Mouse (Mus musculus): Measurements from ENCODE around the gene Hist1h2ai. TPM values are rescaled to one million over a fixed set of nuclear protein-coding genes. Genes with fewer than 3 reads are reported as not detected.
A peak's percentile ranks its signal among the peaks of the same experiment; 100 is the strongest.
"Not testable (repeated sequence)": the region's sequence is repeated elsewhere in the genome, so short reads cannot be mapped to it uniquely, and the experiment has no call there.

Hist1h2ai gene
- polyA plus RNA-seq, 1 experiment from 2014 or later = 7.8 TPM

- no peaks in the 10 kb centered on the region for H3K9me3 ChIP-seq
- no peaks in the 10 kb centered on the region for H3K27me3 ChIP-seq
- H3K36me3 ChIP-seq = no peaks in the 10 kb centered on the region
- H3K4me3 ChIP-seq = peak overlapping the region; percentile 56
- WGBS = under 1% methylated on average over 21 of the region's 21 CpGs
- ATAC-seq (ENCODE audit: low FRiP score, low read depth) = peak; percentile 86
- peak overlapping the region; percentile 96 for H3K27ac ChIP-seq (replicated peaks)
- H3K4me2 ChIP-seq = peak overlapping the region; percentile 73
- H3K9ac ChIP-seq = peak overlapping the region; percentile 54
- H3K4me1 ChIP-seq (replicated peaks) = peaks cover 19% of the 10 kb centered on the region
Measured at GRCm38 (mm10) chr13:21734010-21734905, 18.0 kb downstream of the Hist1h2ai start.

- not testable (repeated sequence) for H3K9me3 ChIP-seq, H3K36me3 ChIP-seq, H3K27me3 ChIP-seq
- peak within 1 kb of the TSS; percentile 96 for H3K27ac ChIP-seq (replicated peaks)
- H3K4me2 ChIP-seq = peak within 1 kb of the TSS; percentile 73
- peak within 1 kb of the TSS; percentile 56 for H3K4me3 ChIP-seq
- WGBS = under 1% methylated on average over 52 of the region's 56 CpGs
- H3K9ac ChIP-seq = peak within 1 kb of the TSS; percentile 54
- peak; percentile 91 for ATAC-seq (ENCODE audit: low FRiP score, low read depth)
- peaks cover 19% of the 10 kb centered on the region for H3K4me1 ChIP-seq (replicated peaks)
Measured at GRCm38 (mm10) chr13:21734906-21735767, 18.9 kb downstream of the Hist1h2ai start, which contains the start of gene Hist1h4j. Hist1h4j (plus strand) TSS chr13:21735064.

GRCm38 (mm10) chr13:21745006-21745405 lies 28.8 kb downstream of the Hist1h2ai start:
- Histone ChIP-seq H3K9me3 (no peaks in the 10 kb centered on the region), H3K36me3 (no peaks in the 10 kb centered on the region), H3K27me3 (no peaks in the 10 kb centered on the region), H3K9ac (no peak overlapping the region), H3K4me1 (replicated peaks) (peaks cover 12% of the 10 kb centered on the region), H3K27ac (replicated peaks) (no peak overlapping the region), H3K4me3 (no peak overlapping the region), H3K4me2 (no peak overlapping the region)
- 97% methylated on average over 1 of the region's 1 CpGs for whole genome bisulfite sequencing
- ATAC-seq (ENCODE audit: low FRiP score, low read depth) = no peak

GRCm38 (mm10) chr13:21749387-21750158 lies 33.4 kb downstream of the Hist1h2ai start:
- Histone ChIP-seq H3K4me2 (peak overlapping the region; percentile 73), H3K36me3 (no peaks in the 10 kb centered on the region), H3K27me3 (no peaks in the 10 kb centered on the region), H3K27ac (replicated peaks) (peak overlapping the region; percentile 89), H3K9me3 (no peaks in the 10 kb centered on the region), H3K9ac (peak overlapping the region; percentile 53), H3K4me3 (peak overlapping the region; percentile 48), H3K4me1 (replicated peaks) (peaks cover 27% of the 10 kb centered on the region)
- 7% methylated on average over 5 of the region's 5 CpGs for WGBS
- ATAC-seq (ENCODE audit: low FRiP score, low read depth) = no peak

- H3K4me1 ChIP-seq (replicated peaks) = peaks cover 31% of the 10 kb centered on the region
- H3K9ac ChIP-seq = peak within 1 kb of the TSS; percentile 53
- peak; percentile 91 for ATAC-seq (ENCODE audit: low FRiP score, low read depth)
- peak within 1 kb of the TSS; percentile 73 for H3K4me2 ChIP-seq
- H3K27ac ChIP-seq (replicated peaks) = peak within 1 kb of the TSS; percentile 89
- H3K27me3 ChIP-seq, H3K9me3 ChIP-seq, H3K36me3 ChIP-seq: not testable (repeated sequence)
- H3K4me3 ChIP-seq = peak within 1 kb of the TSS; percentile 48
- WGBS = under 1% methylated on average over 47 of the region's 56 CpGs
Measured at GRCm38 (mm10) chr13:21750159-21751017, 34.2 kb downstream of the Hist1h2ai start, which contains the start of gene Hist1h4k. Hist1h4k (minus strand) TSS chr13:21750505.

GRCm38 (mm10) chr13:21751417-21751816 lies 35.2 kb downstream of the Hist1h2ai start:
- Histone ChIP-seq H3K27ac (replicated peaks) (no peak overlapping the region), H3K27me3 (no peaks in the 10 kb centered on the region), H3K9ac (no peak overlapping the region), H3K9me3 (no peaks in the 10 kb centered on the region), H3K36me3 (no peaks in the 10 kb centered on the region), H3K4me3 (no peak overlapping the region), H3K4me2 (no peak overlapping the region), H3K4me1 (replicated peaks) (peaks cover 31% of the 10 kb centered on the region)
- ATAC-seq (ENCODE audit: low FRiP score, low read depth) = no peak

GRCm38 (mm10) chr13:21751827-21752226 lies 35.6 kb downstream of the Hist1h2ai start:
- Histone ChIP-seq H3K36me3 (no peaks in the 10 kb centered on the region), H3K4me2 (no peak overlapping the region), H3K9me3 (no peaks in the 10 kb centered on the region), H3K9ac (no peak overlapping the region), H3K27me3 (no peaks in the 10 kb centered on the region), H3K4me1 (replicated peaks) (peaks cover 31% of the 10 kb centered on the region), H3K4me3 (no peak overlapping the region), H3K27ac (replicated peaks) (no peak overlapping the region)
- WGBS = 79% methylated on average over 3 of the region's 3 CpGs
- ATAC-seq (ENCODE audit: low FRiP score, low read depth) = no peak

GRCm38 (mm10) chr13:21752356-21752755 lies 36.1 kb downstream of the Hist1h2ai start:
- Histone ChIP-seq H3K27me3 (no peaks in the 10 kb centered on the region), H3K4me3 (no peak overlapping the region), H3K9me3 (no peaks in the 10 kb centered on the region), H3K4me2 (0 out of 2 replicates have a peak overlapping the region, but pooled peaks have one; percentile 88), H3K36me3 (no peaks in the 10 kb centered on the region), H3K9ac (no peak overlapping the region), H3K4me1 (replicated peaks) (peaks cover 31% of the 10 kb centered on the region), H3K27ac (replicated peaks) (0 out of 2 replicates have a peak overlapping the region, but pooled peaks have one; percentile 2)
- no peak for ATAC-seq (ENCODE audit: low FRiP score, low read depth)
- 52% methylated on average over 3 of the region's 3 CpGs for WGBS

GRCm38 (mm10) chr13:21753051-21753523 lies 36.9 kb downstream of the Hist1h2ai start:
- H3K4me3 ChIP-seq = peak overlapping the region; percentile 47
- H3K4me2 ChIP-seq = peak overlapping the region; percentile 88
- H3K27me3 ChIP-seq = no peaks in the 10 kb centered on the region
- H3K9me3 ChIP-seq = no peaks in the 10 kb centered on the region
- peaks cover 31% of the 10 kb centered on the region for H3K4me1 ChIP-seq (replicated peaks)
- peak overlapping the region; percentile 94 for H3K27ac ChIP-seq (replicated peaks)
- no peak for ATAC-seq (ENCODE audit: low FRiP score, low read depth)
- no peaks in the 10 kb centered on the region for H3K36me3 ChIP-seq
- peak overlapping the region; percentile 60 for H3K9ac ChIP-seq
- WGBS = 2% methylated on average over 10 of the region's 10 CpGs

GRCm38 (mm10) chr13:21753524-21754285 lies 37.5 kb downstream of the Hist1h2ai start, which contains the start of the genes Hist1h2ak and Hist1h2bn:
Hist1h2ak (minus strand) TSS chr13:21753827.
Hist1h2bn (plus strand) TSS chr13:21754123.
- under 1% methylated on average over 39 of the region's 50 CpGs for WGBS
- Histone ChIP-seq H3K27ac (replicated peaks) (peak within 1 kb of the TSS; percentile 94), H3K4me1 (replicated peaks) (peaks cover 28% of the 10 kb centered on the region), H3K4me2 (peak within 1 kb of the TSS; percentile 88), H3K9ac (peak within 1 kb of the TSS; percentile 60), H3K4me3 (peak within 1 kb of the TSS; percentile 47)
- not testable (repeated sequence) for H3K27me3 ChIP-seq, H3K36me3 ChIP-seq, H3K9me3 ChIP-seq
- peak; percentile 97 for ATAC-seq (ENCODE audit: low FRiP score, low read depth)
